Mouse (Mus musculus): ENCODE data around the gene Rnft2.
A peak's percentile ranks its signal among the peaks of the same experiment; 100 is the strongest.

The Rnft2 gene

DNA sequence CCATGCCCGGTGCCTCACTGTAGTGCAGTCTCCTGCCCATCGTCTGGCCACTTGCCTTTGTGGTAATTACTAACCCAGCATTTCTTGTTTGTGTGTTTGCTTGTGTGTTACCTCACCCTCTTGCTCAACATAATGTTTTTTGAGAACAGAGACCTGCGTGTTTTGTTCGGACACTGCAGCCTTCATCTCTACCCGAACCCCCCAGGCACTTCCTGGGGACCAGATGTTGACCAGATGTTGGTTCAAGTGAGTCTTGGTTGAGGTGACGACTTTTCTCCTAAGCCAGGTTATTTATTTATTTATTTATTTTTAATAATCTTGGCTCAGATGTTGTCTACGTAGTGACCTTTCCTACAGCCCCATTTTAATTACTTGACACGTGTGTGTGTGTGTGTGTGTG lies 2.5 kb upstream of the Rnft2 start:
- no peak for DNase-seq

DNA sequence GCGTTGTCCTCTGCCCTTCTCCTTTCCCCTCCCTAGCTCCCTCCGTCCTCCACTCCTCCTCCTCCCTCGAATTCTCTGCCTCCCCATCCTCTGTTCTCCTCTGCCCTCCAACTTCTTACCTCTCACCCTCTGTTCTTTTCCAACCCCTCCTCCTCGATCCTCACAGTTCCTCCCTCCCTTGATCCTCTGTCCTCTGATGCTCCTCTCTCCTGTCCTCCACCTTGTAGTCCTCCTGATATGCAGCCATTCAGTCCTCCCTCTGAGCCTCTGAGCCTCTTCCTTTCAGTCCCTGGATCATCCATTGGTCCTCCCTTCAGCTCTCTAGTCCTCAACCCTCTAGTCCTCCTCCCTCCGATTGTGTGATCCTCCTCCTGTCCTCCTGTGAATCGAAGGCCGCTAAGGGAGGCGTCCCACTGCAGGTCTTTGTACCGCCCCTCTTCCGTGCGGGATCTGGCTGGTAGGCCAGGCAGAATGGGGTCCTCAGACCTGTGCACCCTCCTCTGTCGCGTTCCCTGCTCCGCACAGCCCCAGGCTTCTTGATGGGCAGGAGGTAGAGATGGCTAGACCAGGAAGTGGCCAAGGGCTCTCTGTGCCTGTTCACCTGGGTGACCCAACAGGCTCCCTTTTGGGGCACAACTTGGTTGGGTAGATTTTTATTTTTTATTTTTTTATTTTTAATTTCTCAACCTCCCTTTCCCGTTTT lies 841 bp upstream of the Rnft2 start:
- peak; percentile 92 for DNase-seq

- peak; percentile 98 for DNase-seq
Measured at GRCm38 (mm10) chr5:118239671-118240070, 5.2 kb downstream of the Rnft2 start.

DNA sequence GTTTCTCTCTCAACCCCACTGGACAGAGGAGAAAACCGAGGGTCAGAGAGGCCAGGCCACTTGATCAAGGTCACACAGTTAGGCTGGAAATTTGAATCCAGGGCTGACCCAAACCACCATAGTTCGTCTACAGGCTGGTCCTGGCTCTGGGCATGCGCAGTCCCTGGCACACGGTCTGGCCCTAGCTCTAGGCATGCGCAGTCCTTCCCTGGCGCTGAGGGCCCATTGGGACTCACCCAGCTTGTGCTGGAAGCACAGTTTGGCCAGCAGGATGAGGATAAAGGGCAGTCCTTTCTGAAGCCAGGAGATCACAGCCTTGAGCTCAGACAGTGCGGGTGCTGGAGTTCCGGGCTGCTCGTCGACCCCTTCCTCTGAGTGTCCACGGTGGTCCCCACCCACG lies 8.0 kb downstream of the Rnft2 start:
- no peak for DNase-seq

DNA sequence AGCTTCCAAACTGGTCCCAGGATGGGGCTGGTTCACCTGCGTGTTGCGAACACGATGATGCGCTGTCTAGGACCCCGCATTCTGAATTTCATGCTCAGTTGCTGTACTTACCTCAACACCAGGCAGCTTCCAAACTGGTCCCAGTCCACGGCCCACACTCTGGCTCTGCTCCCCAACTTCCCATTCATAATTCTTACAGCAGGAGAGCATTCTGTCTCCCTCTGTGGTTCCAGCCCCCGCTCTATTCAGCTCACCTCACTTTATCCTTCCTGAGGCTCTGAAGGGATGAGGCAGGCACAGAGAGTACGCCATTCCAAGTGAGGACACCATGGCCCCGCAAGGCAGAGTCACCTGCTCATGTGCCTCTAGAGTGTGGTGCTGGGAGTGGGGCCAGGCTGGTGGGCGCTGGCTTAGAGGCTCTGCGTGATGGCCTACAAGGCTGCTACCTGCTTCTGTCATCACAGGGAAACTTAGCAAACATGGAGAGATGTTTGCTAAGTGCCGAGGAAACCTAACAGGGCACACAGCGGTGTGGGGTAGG lies 14.8 kb downstream of the Rnft2 start:
- DNase-seq = no peak

DNA sequence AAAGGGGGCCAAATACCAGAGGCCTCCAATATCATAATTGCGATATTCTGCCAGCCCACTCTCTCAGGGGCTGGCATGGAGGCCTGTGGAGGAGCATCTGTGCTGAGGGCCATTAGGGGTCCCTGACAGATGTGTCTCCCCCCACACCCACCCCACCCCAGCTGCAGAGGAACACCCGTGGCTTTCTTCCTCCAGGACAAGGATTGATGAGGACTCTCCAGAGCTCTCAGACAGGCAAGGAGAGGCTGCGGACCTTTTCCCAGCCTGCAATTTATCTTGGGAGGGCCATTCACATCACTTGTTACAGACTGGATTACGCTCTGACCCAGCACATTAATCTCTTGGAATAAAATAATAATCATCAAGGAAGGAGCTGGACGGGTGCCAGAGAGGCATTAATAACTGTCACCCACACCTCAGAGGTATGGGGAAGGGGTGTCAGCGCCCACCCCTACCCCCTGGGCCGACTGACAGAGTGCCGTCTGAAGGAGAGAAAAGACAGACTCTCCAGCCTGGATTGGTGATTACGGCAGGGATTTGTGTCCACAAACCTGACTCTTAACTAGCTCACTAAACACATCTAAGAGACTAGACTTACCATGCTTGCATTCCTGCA lies 21.7 kb downstream of the Rnft2 start:
- no peak for DNase-seq

DNA sequence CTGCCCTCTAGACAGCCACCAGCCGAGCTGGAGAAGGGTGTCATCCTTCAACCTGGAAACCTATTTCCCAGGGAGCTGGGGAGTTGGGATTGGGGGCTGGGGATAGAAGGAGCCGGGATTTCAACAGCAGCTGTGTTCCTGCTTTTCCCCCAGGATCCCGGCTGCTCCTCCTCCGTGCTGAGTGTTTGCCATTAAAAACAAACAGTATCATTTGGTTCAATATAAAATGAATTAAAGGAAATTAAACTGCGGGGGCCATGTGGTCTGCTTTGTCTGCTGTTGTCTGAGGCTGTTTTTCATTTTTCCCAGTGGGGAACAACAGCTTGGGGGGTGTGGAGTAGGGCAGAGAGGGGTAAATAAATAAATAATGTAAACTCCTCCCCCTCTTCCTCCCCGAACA lies 27.5 kb downstream of the Rnft2 start:
- DNase-seq = peak; percentile 97

DNA sequence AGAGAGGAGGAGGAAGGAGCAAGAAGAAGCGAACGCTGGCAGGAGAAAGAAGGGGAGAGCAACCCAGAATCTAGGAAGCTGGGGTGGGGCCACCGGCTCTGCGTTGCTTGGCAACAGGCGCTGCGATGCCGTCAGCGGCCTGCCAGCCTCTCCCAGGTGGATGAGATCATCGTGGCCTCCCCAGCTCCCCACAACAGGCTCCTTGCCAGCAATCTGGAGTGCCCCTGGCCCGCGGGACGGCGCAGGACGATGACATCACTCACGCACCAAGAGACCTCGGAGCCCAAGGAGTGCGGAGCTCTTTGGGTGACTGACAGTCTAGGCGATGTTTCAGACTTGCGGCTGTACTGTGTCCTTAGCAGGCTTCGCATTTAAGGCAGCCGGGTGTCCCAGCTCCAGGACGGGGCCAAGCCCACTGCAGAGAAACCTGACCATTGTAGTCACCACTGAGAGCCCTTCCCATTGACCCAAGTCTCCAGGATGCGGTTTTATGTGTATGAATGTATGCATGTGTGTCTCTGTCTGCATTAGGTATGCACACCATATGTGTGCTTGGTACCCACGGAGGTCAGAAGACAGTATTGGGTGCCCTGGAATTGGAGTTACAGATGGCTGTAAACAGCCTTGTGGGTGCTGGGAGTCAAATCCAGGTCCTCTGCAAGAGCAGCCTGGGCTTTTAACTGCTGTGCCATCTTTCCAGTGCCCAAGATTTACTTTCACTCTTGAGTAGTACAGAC lies 30.3 kb downstream of the Rnft2 start:
- peak; percentile 97 for DNase-seq

DNA sequence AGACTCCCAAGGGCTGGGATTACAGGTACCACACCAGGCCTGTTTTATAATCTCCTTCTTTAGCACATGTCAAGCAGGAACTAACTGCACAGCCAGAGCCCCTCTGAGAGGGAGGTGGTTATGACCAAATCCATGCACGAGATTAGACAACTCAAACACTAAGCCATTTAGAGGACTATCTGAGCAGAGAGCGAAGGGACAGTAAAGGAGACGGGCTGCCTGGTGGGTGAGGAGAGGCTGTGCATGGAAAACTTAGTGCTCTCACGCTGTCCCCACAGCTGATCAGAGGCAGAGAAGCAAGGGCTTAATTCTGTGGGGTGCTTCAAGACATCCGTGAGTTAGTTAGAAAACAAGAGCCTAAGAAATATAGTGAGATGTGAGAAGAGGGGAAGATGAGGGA lies 30.9 kb downstream of the Rnft2 start:
- DNase-seq = no peak

- no peak for DNase-seq
Measured at GRCm38 (mm10) chr5:118205852-118206251, 39.1 kb downstream of the Rnft2 start.

GRCm38 (mm10) chr5:118204675-118205440 lies 40.1 kb downstream of the Rnft2 start:
- no peak for DNase-seq

DNA sequence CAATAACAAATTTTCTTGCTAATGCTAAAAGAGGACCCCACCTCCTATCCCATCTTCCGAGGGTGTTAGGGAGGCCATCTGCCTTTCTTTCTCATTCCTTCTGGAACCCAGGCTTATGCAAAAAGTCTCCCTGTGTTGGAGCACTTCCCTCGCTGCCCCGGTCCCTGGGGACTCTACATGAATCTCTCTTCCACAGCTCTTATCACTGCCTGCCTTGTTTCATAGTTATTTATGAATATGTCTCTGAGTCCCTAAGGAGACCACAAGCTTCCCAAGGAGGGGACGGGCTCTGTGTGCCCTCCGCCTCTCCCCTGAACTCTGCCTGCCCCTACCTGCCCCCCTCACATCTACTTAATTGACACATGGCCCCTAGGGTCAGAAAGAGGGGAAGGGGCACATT lies 45.2 kb downstream of the Rnft2 start:
- peak; percentile 92 for DNase-seq

GRCm38 (mm10) chr5:118197421-118197820 lies 47.5 kb downstream of the Rnft2 start:
- no peak for DNase-seq

- no peak for DNase-seq
Measured at GRCm38 (mm10) chr5:118192221-118192620, 52.7 kb downstream of the Rnft2 start.

DNA sequence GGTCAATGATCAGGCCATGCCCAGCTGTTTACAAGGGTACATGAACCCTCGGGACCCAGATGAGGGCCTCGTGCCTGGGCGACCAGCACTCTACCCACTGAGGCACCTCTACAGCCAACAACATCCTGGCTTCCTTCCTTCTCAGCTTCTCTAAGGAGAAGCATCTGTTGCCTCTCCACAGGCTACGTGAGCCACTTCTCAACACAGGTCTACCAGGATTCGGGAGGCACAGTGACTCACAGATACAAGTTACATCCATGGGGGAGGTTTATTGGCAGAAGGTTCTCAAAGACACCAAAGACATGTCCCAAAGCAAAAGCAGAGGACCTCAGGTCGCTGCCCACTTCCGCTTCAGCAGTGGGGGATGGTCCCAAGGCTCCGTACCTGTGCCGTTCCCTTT lies 54.4 kb downstream of the Rnft2 start:
- no peak for DNase-seq

GRCm38 (mm10) chr5:118188356-118188755 lies 56.6 kb downstream of the Rnft2 start:
- no peak for DNase-seq

DNA sequence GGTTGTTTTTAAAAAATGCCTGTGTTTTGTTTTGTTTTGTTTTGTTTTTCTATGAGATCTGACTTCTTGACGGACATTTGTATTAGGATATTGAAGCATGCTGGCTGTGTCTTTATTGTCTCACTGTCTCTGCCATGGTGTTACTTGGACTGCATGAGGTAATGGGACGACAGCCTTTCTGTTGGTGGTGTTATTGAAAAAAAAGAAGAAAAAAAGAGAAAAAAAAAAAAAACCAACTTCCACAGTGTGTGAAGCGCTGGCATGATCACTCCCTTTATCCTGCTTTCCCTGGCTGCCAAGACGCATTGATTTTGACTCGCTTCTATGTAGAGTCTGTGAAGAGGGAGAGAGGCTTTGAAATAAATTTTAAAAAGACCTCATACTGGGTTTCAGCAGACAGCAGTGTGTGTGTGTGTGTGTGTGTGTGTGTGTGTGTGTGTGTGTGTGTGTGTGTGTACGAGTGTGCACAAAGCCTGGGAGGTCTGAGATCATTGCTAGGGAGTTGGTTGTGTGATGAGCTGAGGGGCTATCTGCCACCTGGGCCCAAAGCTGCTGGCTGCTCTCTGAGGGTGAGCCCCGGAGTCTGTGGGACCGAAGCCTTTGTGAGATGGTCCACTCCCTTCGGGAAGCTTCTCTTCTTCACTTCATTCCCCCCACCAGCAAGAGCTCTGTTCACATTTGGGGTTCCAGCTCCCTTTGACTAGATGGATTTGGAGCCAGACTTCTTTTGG lies 57.8 kb downstream of the Rnft2 start:
- no peak for DNase-seq

GRCm38 (mm10) chr5:118177640-118178039 lies 67.3 kb downstream of the Rnft2 start:
- no peak for DNase-seq

- no peak for DNase-seq
Measured at GRCm38 (mm10) chr5:118175137-118175536, 69.8 kb downstream of the Rnft2 start.

DNA sequence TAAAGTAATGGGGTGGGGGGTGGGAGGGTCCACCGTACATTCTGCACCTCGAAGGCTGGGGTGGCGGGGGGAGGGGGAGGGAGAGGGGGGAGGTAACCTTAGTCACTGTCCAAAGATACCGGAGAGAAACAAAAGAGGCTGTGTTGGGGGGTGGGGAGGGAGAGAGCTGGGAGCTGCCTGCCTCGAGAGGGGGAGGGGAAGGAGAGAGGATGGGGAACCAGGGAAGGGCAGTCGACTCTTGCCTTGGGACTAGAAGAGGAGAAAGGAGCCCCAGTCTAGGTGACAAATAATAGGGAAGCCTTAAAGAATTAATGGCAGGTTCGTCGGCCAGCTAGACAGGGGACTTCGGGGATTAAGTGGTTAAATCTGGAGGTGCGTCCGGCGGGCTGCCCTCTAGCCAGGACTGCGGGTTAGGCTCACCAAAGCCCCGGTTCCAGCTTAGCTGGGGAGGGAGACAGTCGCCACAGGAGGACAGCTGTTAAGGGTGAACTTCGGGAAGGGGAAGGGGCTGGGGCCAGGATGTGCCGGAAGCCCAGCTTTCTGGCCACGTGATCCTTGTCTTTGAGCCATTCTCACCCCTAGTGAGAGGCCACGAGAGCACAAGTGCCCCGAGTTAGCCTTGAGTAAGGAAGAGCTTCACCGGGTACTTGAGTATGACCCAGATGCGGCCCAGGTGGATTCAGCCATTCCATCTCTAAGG lies 70.5 kb downstream of the Rnft2 start:
- DNase-seq = no peak

DNA sequence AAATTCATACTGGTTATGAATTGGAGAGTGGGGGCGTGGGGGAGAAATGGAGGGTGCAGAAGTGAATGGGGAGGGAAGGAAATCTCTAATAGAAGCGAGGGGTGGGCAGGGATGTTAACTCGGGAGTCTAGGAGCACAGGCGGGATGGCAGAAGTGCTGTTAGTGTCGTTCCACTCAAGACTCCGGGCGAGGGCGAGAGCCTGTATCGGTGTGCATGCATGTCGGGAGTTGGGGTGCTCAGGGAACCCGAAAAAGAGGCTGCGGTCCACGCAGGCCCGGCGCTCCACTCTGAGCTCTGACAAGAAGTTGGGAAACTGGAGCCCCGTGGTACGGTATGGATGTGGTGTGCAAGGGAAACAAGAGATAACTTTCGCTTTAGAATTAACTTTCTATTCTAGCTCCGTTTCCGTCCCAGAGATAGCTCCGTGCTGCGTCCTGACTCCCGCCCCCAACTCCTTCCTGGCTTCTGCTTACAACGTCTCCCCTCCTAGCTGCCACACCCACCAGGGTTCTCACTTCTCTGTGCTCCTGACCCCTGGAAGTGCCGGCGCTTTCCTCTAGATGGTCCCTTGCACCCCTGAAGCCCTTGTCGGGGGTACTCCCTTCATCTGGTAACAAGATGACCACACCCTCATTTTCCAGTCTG lies 72.7 kb downstream of the Rnft2 start:
- DNase-seq = peak; percentile 93
